Mouse (Mus musculus) embryonic facial prominence, embryonic 11.5 days (tissue): ENCODE results near the gene Cfap157. TPM values are rescaled to one million over a fixed set of nuclear protein-coding genes. Genes with fewer than 3 reads are reported as not detected.
A peak's percentile ranks its signal among the peaks of the same experiment; 100 is the strongest.

Source experiments
- ATAC-seq: fragments of 200-750 bp; cut with Nextera tagmentation; replicated peaks from 2 replicates; pipeline ENCODE4 v1.8.0; 2017; ENCODE audit warnings: low read depth; ENCODE audit not compliant: insufficient number of reproducible peaks, low FRiP score, low TSS enrichment
- DNase-seq: peaks from one replicate; pipeline ENCODE4 v3.0.0-alpha.2; 2015; ENCODE audit warnings: low spot score
- H3K27ac ChIP-seq: fragments of 300-500 bp; sonication (generic); replicated peaks from 2 replicates; pipeline ENCODE4 v1.5.1; 2014; ENCODE audit warnings: mild to moderate bottlenecking, low read depth, low read length, control low read depth
- H3K27me3 ChIP-seq: fragments of 300-500 bp; sonication (generic); 2 replicates; pipeline ENCODE4 v1.6.1; 2014; ENCODE audit warnings: mild to moderate bottlenecking, low read length, moderate library complexity, mixed read lengths; ENCODE audit not compliant: control insufficient read depth, insufficient read depth
- H3K36me3 ChIP-seq: fragments of 300-500 bp; sonication (generic); replicated peaks from 2 replicates; pipeline ENCODE4 v1.6.1; 2014; ENCODE audit warnings: low read depth, mild to moderate bottlenecking, low read length, moderate library complexity, mixed read lengths; ENCODE audit not compliant: control insufficient read depth, insufficient read depth
- H3K4me1 ChIP-seq: fragments of 300-500 bp; sonication (generic); 2 replicates; pipeline ENCODE4 v1.6.1; 2014; ENCODE audit warnings: low read length, mixed read lengths; ENCODE audit not compliant: control insufficient read depth, insufficient read depth
- H3K4me2 ChIP-seq: fragments of 300-500 bp; sonication (generic); 2 replicates; pipeline ENCODE4 v1.6.1; 2014; ENCODE audit warnings: low read depth, mild to moderate bottlenecking, control low read depth, low read length, moderate library complexity
- H3K4me3 ChIP-seq: fragments of 300-500 bp; sonication (generic); 2 replicates; pipeline ENCODE4 v1.5.1; 2014; ENCODE audit warnings: low read depth, low read length, control low read depth
- H3K9ac ChIP-seq: fragments of 300-500 bp; sonication (generic); replicated peaks from 2 replicates; pipeline ENCODE4 v1.6.1; 2014; ENCODE audit warnings: mild to moderate bottlenecking, control low read depth, low read length
- H3K9me3 ChIP-seq: fragments of 300-500 bp; sonication (generic); replicated peaks from 2 replicates; pipeline ENCODE4 v1.6.1; 2016; ENCODE audit warnings: mild to moderate bottlenecking, low read length, inconsistent platforms, mixed read lengths; ENCODE audit not compliant: control insufficient read depth
- WGBS: fragments of 180-500 bp; shearing (Covaris S2); extraction: QIAGEN DNeasy Blood & Tissue Kit; methylation state at CpG from one replicate; pipeline ENCODE4 v1.1.7; 2014; 5-methylcytosine and 5-hydroxymethylcytosine counted together
- polyA plus RNA-seq: library from polyadenylated mRNA; unstranded; fragments of >200 nt; fragmentation: Nextera tagmentation; extraction: Ambion mirVana; gene quantifications from 2 replicates; pipeline ENCODE4 v1.2.1, GENCODE M21; 2014

Cfap157 gene
- polyA plus RNA-seq, 1 experiment from 2014 or later: not detected

- H3K27me3 ChIP-seq: no peaks in the 10 kb centered on the region
- H3K4me1 ChIP-seq: peaks cover 4% of the 10 kb centered on the region
- DNase-seq: peak; percentile 50
- H3K9ac ChIP-seq: no peak overlapping the region
- H3K4me3 ChIP-seq: no peak overlapping the region
- H3K4me2 ChIP-seq: no peak overlapping the region
- no peak for ATAC-seq
- 66% methylated on average over 11 of the region's 11 CpGs for WGBS
- no peaks in the 10 kb centered on the region for H3K36me3 ChIP-seq
- H3K27ac ChIP-seq: no peak overlapping the region
- no peaks in the 10 kb centered on the region for H3K9me3 ChIP-seq
Measured at GRCm38 (mm10) chr2:32821041-32821802, 37.0 kb upstream of the Cfap157 start.

- Histone ChIP-seq H3K9ac (no peak overlapping the region), H3K27ac (no peak overlapping the region), H3K4me1 (no peaks in the 10 kb centered on the region; the same call in 1 of the 2 replicates), H3K9me3 (no peaks in the 10 kb centered on the region), H3K36me3 (no peaks in the 10 kb centered on the region), H3K27me3 (no peaks in the 10 kb centered on the region), H3K4me3 (no peak overlapping the region), H3K4me2 (no peak overlapping the region)
- 93% methylated on average over 5 of the region's 5 CpGs for WGBS
- DNase-seq: no peak
- no peak for ATAC-seq
Measured at GRCm38 (mm10) chr2:32818208-32818607, 34.0 kb upstream of the Cfap157 start.

GRCm38 (mm10) chr2:32817589-32817988 lies 33.4 kb upstream of the Cfap157 start:
- ATAC-seq (no peak), DNase-seq (no peak)
- no peaks in the 10 kb centered on the region for H3K36me3 ChIP-seq
- WGBS: 71% methylated on average over 7 of the region's 7 CpGs
- H3K9ac ChIP-seq: no peak overlapping the region
- no peak overlapping the region for H3K4me3 ChIP-seq
- H3K27ac ChIP-seq: no peak overlapping the region
- no peaks in the 10 kb centered on the region for H3K9me3 ChIP-seq
- no peak overlapping the region for H3K4me2 ChIP-seq
- no peaks in the 10 kb centered on the region for H3K4me1 ChIP-seq
- H3K27me3 ChIP-seq: no peaks in the 10 kb centered on the region

- Histone ChIP-seq H3K4me1 (no peaks in the 10 kb centered on the region), H3K4me3 (no peak overlapping the region), H3K9ac (no peak overlapping the region), H3K27me3 (no peaks in the 10 kb centered on the region), H3K9me3 (no peaks in the 10 kb centered on the region), H3K36me3 (no peaks in the 10 kb centered on the region), H3K4me2 (no peak overlapping the region), H3K27ac (no peak overlapping the region)
- 73% methylated on average over 17 of the region's 17 CpGs for WGBS
- peak; percentile 44; the same call in 1 of the 2 replicates for ATAC-seq
- no peak for DNase-seq
Measured at GRCm38 (mm10) chr2:32816946-32817581, 32.8 kb upstream of the Cfap157 start.

- WGBS: 86% methylated on average over 2 of the region's 2 CpGs
- H3K4me2 ChIP-seq: no peak overlapping the region
- no peaks in the 10 kb centered on the region for H3K27me3 ChIP-seq
- H3K27ac ChIP-seq: no peak overlapping the region
- ATAC-seq (no peak), DNase-seq (no peak)
- no peaks in the 10 kb centered on the region for H3K4me1 ChIP-seq
- no peaks in the 10 kb centered on the region for H3K9me3 ChIP-seq
- no peaks in the 10 kb centered on the region; the same call in 1 of the 2 replicates for H3K36me3 ChIP-seq
- no peak overlapping the region for H3K4me3 ChIP-seq
- H3K9ac ChIP-seq: no peak overlapping the region
Measured at GRCm38 (mm10) chr2:32816497-32816896, 32.3 kb upstream of the Cfap157 start.

GRCm38 (mm10) chr2:32811959-32812358 lies 27.7 kb upstream of the Cfap157 start:
- H3K27me3 ChIP-seq: no peaks in the 10 kb centered on the region
- H3K9ac ChIP-seq: no peak overlapping the region
- DNase-seq (no peak), ATAC-seq (no peak)
- no peak overlapping the region for H3K4me2 ChIP-seq
- 89% methylated on average over 8 of the region's 8 CpGs for WGBS
- no peaks in the 10 kb centered on the region; the same call in 1 of the 2 replicates for H3K36me3 ChIP-seq
- H3K27ac ChIP-seq: no peak overlapping the region
- H3K4me3 ChIP-seq: no peak overlapping the region
- no peaks in the 10 kb centered on the region for H3K4me1 ChIP-seq
- no peaks in the 10 kb centered on the region for H3K9me3 ChIP-seq

- no peak for DNase-seq
- Histone ChIP-seq H3K27ac (no peak overlapping the region), H3K27me3 (no peaks in the 10 kb centered on the region), H3K9ac (no peak overlapping the region), H3K36me3 (no peaks in the 10 kb centered on the region; the same call in 1 of the 2 replicates), H3K4me2 (no peak overlapping the region), H3K4me3 (no peak overlapping the region), H3K4me1 (no peaks in the 10 kb centered on the region; the same call in 1 of the 2 replicates), H3K9me3 (no peaks in the 10 kb centered on the region)
- ATAC-seq: no peak
- 91% methylated on average over 14 of the region's 14 CpGs for WGBS
Measured at GRCm38 (mm10) chr2:32808816-32809566, 24.8 kb upstream of the Cfap157 start.
